Mouse (Mus musculus) ES-CJ7 (cell line): ENCODE results near the gene Tars2.
"Not testable (repeated sequence)": the region's sequence is repeated elsewhere in the genome, so short reads cannot be mapped to it uniquely, and the experiment has no call there.

Source experiments
- DNase-seq: peaks from one replicate; pipeline ENCODE4 v3.0.0; 2011; ENCODE audit warnings: low read depth, low spot score

Tars2 gene

GRCm38 (mm10) chr3:95760106-95760505 lies at the start of gene Tars2:
Gene Tars2 (minus strand): TSS chr3:95760206.
- no peak for DNase-seq

- DNase-seq, result no peak
Observed at GRCm38 (mm10) chr3:95808384-95808783, 48.4 kb upstream of the Tars2 start.

GRCm38 (mm10) chr3:95807630-95808029 lies 47.6 kb upstream of the Tars2 start:
- not testable (repeated sequence) for DNase-seq

- no peak for DNase-seq
Observed at GRCm38 (mm10) chr3:95806677-95807076, 46.7 kb upstream of the Tars2 start.

GRCm38 (mm10) chr3:95803851-95804250 lies 43.8 kb upstream of the Tars2 start:
- DNase-seq, result no peak

- no peak for DNase-seq
Observed at GRCm38 (mm10) chr3:95798756-95799155, 38.8 kb upstream of the Tars2 start.

- no peak for DNase-seq
Observed at GRCm38 (mm10) chr3:95794299-95794698, 34.3 kb upstream of the Tars2 start.

GRCm38 (mm10) chr3:95793662-95794061 lies 33.7 kb upstream of the Tars2 start:
- DNase-seq, result no peak

GRCm38 (mm10) chr3:95785501-95785900 lies 25.5 kb upstream of the Tars2 start:
- DNase-seq, result no peak

- peak; percentile 50 for DNase-seq
Observed at GRCm38 (mm10) chr3:95771985-95772384, 12.0 kb upstream of the Tars2 start.

GRCm38 (mm10) chr3:95765534-95765933 lies 5.5 kb upstream of the Tars2 start:
- DNase-seq, result peak; percentile 27

GRCm38 (mm10) chr3:95763811-95764210 lies 3.8 kb upstream of the Tars2 start:
- no peak for DNase-seq

GRCm38 (mm10) chr3:95762961-95763360 lies 3.0 kb upstream of the Tars2 start:
- DNase-seq, result no peak

GRCm38 (mm10) chr3:95761771-95762170 lies 1.8 kb upstream of the Tars2 start:
- peak; percentile 47 for DNase-seq

- no peak for DNase-seq
Observed at GRCm38 (mm10) chr3:95760656-95761055, 650 bp upstream of the Tars2 start.

- peak; percentile 22 for DNase-seq
Observed at GRCm38 (mm10) chr3:95758467-95759218, 1.4 kb downstream of the Tars2 start.

GRCm38 (mm10) chr3:95756808-95757207 lies 3.2 kb downstream of the Tars2 start:
- no peak for DNase-seq

- peak; percentile 98 for DNase-seq
Observed at GRCm38 (mm10) chr3:95754345-95755206, 5.4 kb downstream of the Tars2 start.

- no peak for DNase-seq
Observed at GRCm38 (mm10) chr3:95752935-95753334, 7.1 kb downstream of the Tars2 start.

GRCm38 (mm10) chr3:95740406-95740805 lies 19.6 kb downstream of the Tars2 start:
- DNase-seq, result peak; percentile 50

- peak; percentile 22 for DNase-seq
Observed at GRCm38 (mm10) chr3:95739353-95740104, 20.5 kb downstream of the Tars2 start, which contains the start of gene Ecm1. Gene Ecm1 (minus strand): TSS chr3:95739569.
